Mouse (Mus musculus) erythroblast, embryonic 14.5 days (primary cell): Measurements from ENCODE around the gene Gm42517. TPM values are rescaled to one million over a fixed set of nuclear protein-coding genes. Genes with fewer than 3 reads are reported as not detected.

Experiments
- H3K27me3 ChIP-seq: 2 replicates; pipeline ENCODE4 v1.6.1; 2012; ENCODE audit warnings: inconsistent platforms; ENCODE audit not compliant: control insufficient read depth
- H3K36me3 ChIP-seq: 2 replicates; pipeline ENCODE4 v1.6.1; 2012; ENCODE audit warnings: mild to moderate bottlenecking, inconsistent platforms; ENCODE audit not compliant: control insufficient read depth
- H3K4me1 ChIP-seq: 2 replicates; pipeline ENCODE4 v1.6.1; 2012; ENCODE audit warnings: inconsistent platforms; ENCODE audit not compliant: control insufficient read depth
- H3K4me3 ChIP-seq: replicated peaks from 2 replicates; pipeline ENCODE3; 2012; ENCODE audit warnings: moderate library complexity, mild to moderate bottlenecking, inconsistent platforms
- H3K9me3 ChIP-seq: 2 replicates; pipeline ENCODE4 v1.6.1; 2012; ENCODE audit warnings: low read length, inconsistent platforms, mixed read lengths; ENCODE audit not compliant: control insufficient read depth
- GATA1 ChIP-seq: IDR thresholded peaks from 2 replicates; pipeline ENCODE4 v1.6.1; 2012; ENCODE audit warnings: low read length, inconsistent platforms, mixed read lengths
- TAL1 ChIP-seq: IDR thresholded peaks from 3 replicates; pipeline ENCODE4 v1.6.1; 2012; ENCODE audit warnings: low read length, inconsistent platforms, mixed read lengths
- polyA plus RNA-seq: library from polyadenylated mRNA; stranded (reverse); fragments of >175 nt; gene quantifications from 2 replicates; pipeline ENCODE4 v1.2.3, GENCODE M21; 2012

The Gm42517 gene
- polyA plus RNA-seq, 1 experiment = 0.02 TPM

DNA sequence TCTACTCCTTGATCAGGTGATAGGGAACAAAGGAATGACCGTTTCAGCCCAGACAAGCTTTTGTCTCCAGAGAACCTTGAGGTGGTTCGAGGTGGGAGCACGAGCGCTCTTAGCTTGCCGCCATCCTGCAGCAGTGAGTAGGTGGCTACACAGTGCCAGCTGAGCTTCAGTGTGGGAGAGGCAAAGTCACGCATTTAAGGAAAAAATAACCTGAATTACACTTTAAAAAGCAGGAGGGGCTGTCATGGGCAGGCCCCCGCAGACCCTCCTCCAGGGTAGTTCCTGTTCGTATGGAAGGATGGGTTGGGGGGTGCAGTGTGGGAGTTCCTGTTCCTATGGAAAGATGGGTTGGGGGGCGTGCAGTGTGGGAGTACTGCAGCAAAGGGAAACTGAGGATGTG is 8.2 kb downstream of the Gm42517 start:
- Histone ChIP-seq H3K27me3 (peaks cover 20% of the 10 kb centered on the region), H3K9me3 (peaks cover 3% of the 10 kb centered on the region; the same call in 1 of the 2 replicates), H3K4me3 (no peak overlapping the region), H3K4me1 (no peaks in the 10 kb centered on the region), H3K36me3 (no peaks in the 10 kb centered on the region)
- no peak for TF ChIP-seq GATA1
- TF ChIP-seq TAL1 = no peak

DNA sequence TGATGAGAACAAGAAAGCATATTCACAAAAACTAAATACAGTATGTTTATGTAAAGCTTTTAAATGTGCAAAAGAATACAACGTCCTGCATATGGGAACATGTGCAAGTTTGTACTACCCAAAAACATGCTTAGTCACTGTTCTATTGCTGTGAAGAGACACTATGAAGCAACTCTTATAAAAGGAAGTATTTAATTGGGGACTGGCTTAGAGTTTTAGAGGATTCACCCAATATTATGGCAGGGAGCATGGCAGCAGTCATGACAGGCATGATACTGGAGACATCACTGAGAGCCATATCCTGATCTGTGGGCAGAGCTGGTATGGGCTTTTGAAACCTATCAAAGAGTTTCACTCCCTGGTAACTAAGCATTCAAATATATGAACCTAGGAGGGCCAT is 9.9 kb downstream of the Gm42517 start:
- no peaks in the 10 kb centered on the region for H3K36me3 ChIP-seq
- peaks cover 4% of the 10 kb centered on the region for H3K27me3 ChIP-seq
- peaks cover 2% of the 10 kb centered on the region for H3K4me1 ChIP-seq
- no peak overlapping the region for H3K4me3 ChIP-seq
- TF ChIP-seq TAL1 (no peak), GATA1 (no peak)
- H3K9me3 ChIP-seq = peaks cover 3% of the 10 kb centered on the region; the same call in 1 of the 2 replicates

DNA sequence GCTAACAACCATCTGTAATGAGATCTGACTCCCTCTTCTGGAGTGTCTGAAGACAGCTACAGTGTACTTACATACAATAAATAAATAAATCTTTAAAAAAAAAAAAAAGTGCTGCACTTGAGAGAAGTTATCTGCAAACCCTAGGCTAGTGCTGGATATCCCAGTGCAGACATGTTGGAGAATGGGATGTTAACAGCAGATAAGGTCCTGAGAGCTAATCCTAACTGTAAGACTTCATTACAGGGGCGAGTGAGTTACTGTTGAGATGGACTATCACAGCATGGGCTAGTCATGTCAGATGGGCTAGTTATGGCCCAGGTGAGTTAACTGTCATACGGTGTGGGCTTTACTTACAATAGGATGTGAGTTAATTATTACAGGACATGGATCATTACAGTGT is 13.7 kb downstream of the Gm42517 start:
- TF ChIP-seq TAL1 (no peak), GATA1 (no peak)
- H3K9me3 ChIP-seq = peaks cover 3% of the 10 kb centered on the region; the same call in 1 of the 2 replicates
- peaks cover 16% of the 10 kb centered on the region for H3K36me3 ChIP-seq

DNA sequence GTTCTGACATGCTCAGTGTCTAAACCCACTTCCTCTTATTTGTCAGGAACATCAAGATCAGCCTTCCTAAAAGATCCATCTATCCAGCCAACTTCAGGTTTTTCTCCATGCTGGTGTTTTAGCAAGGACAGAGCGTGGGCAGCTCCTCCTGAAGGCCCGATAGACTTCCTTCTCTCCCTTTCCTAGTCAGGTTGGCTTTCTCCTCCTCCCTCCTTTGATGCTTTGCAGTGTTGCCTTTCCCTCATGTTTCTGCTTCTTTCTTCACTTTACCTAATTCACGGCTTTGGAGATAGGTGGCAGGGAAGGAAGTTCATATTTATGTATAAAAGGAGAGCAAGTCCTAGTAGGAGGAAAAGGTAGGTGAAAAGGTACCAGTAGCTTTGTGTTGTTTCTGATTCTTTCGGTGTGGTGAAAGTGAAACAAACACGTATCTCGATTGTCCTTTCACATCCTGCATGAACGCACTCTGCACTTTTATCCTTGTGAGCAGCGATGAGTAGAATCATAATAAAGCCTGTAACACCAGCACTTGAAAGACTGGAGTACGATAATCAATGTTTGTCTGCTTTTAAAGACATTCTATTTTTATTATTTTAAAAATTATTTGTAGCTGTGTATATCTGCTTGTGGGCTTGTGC is 18.1 kb downstream of the Gm42517 start:
- no peak for TF ChIP-seq GATA1
- TF ChIP-seq TAL1 = no peak
- H3K4me1 ChIP-seq = peaks cover 9% of the 10 kb centered on the region
- no peaks in the 10 kb centered on the region for H3K9me3 ChIP-seq
- peaks cover 48% of the 10 kb centered on the region for H3K36me3 ChIP-seq
- H3K4me3 ChIP-seq = no peak overlapping the region
- no peaks in the 10 kb centered on the region for H3K27me3 ChIP-seq

More for the DNA sequence above, 13.7 kb downstream of the Gm42517 start:
- H3K4me1 ChIP-seq = peaks cover 2% of the 10 kb centered on the region
- H3K4me3 ChIP-seq = no peak overlapping the region
- no peaks in the 10 kb centered on the region for H3K27me3 ChIP-seq

DNA sequence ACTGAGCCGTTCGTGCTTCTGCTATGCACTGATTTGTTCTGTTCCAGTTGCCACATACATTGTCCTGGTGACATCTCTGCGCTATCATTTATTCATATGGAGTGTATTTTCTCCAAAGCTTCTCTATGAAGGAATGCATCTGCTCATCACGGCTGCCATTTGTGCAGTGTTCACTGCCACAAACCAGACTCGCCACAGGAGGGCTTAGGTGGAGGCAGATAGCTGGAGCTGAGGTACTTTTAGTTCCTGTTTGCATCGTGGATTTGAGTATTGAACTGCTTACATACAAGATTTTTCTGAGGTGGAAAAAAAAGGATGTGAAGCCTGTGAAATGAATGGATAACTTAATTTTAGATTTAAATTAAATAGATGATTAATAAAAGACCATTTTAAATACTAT is 19.9 kb downstream of the Gm42517 start:
- TF ChIP-seq GATA1 (no peak), TAL1 (no peak)
- H3K9me3 ChIP-seq = no peaks in the 10 kb centered on the region

DNA sequence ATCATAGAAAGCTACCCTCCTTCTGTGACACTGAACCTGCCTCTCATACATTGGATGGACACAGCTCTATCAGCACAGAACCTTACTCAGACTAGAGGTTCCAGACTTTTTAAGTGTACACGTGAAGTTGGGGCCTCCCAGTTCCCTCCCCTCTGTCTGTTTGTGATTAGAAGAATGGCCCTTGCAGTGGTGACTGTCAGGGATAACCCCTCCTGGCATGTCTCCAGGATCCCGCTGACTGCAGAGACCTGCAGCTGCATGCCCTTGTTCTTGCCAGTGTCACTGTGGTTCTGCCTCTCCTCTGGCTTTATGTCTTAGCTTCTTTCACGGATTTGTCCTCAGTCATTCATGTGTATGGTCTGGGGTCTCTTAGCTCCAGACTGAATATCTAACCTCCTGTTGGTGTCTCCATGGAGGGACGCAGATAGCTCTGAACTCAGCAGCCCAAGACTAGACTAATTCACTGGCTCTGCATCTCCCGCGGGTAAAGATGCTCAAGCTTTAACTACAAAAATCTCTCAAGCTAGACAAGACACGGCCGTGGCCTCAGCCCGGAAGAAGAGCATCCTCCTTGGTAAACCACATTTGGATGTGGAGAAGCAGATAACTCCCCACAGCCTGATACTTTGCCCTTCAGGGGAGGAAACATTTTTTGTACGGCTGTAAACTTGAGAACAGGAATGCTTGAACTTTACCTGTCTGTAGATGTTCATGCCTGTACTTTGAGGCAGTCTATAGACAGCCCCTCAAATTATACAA is 22.2 kb downstream of the Gm42517 start:
- Histone ChIP-seq H3K27me3 (no peaks in the 10 kb centered on the region), H3K36me3 (peaks cover 63% of the 10 kb centered on the region), H3K4me1 (peaks cover 7% of the 10 kb centered on the region), H3K9me3 (no peaks in the 10 kb centered on the region), H3K4me3 (no peak overlapping the region)
- TF ChIP-seq TAL1 (no peak), GATA1 (no peak)

More for the DNA sequence above, 19.9 kb downstream of the Gm42517 start:
- no peak overlapping the region for H3K4me3 ChIP-seq
- H3K27me3 ChIP-seq = no peaks in the 10 kb centered on the region
- peaks cover 63% of the 10 kb centered on the region for H3K36me3 ChIP-seq
- peaks cover 7% of the 10 kb centered on the region for H3K4me1 ChIP-seq

DNA sequence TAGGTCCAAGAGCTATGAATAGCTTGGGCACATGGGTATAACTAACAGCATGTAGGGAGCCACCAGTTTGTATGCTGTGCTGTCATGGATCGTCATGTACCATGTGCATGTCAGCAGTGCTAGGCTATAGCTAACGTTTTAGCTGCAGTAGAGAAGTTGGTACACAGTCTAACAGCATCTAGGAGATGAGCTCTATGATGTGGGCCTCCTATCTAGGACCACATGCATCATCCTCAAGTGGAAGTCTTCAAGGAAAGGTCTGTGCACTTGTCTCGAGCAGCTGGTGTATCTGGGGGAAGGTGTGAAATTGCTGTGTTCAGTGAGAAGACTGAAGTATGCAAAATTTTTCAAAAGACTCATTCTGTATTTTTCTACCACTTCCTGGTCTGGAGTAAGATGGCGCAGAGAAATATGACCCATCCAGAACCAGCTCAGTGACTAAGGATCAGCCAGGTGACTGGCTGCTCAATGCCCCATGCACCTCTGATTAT is 24.0 kb downstream of the Gm42517 start:
- Histone ChIP-seq H3K9me3 (no peaks in the 10 kb centered on the region), H3K27me3 (no peaks in the 10 kb centered on the region), H3K4me3 (no peak overlapping the region), H3K4me1 (peaks cover 7% of the 10 kb centered on the region), H3K36me3 (peaks cover 65% of the 10 kb centered on the region)
- no peak for TF ChIP-seq GATA1
- no peak for TF ChIP-seq TAL1

DNA sequence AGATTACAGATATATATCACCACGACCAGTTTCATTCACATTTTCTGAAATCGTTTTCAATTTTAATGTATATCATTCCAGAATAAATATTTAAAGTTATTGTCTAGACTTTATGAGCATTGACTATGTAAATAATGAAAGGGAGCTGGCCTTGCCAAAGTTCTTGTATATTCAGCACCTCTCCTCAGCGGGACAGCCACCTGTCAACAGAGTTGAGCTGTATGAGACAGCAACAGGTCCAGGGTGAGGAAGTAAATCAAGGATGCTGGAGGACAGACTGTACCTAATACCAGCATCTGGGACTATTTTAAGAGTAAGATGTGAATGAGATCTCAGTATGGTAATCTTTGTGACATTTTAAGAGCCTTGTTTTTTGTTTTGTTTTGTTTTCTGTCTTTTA is 29.7 kb downstream of the Gm42517 start:
- peaks cover 59% of the 10 kb centered on the region for H3K36me3 ChIP-seq
- H3K27me3 ChIP-seq = no peaks in the 10 kb centered on the region
- TF ChIP-seq TAL1 (no peak), GATA1 (no peak)
- no peaks in the 10 kb centered on the region for H3K9me3 ChIP-seq
- H3K4me3 ChIP-seq = no peak overlapping the region
- peaks cover 11% of the 10 kb centered on the region for H3K4me1 ChIP-seq

DNA sequence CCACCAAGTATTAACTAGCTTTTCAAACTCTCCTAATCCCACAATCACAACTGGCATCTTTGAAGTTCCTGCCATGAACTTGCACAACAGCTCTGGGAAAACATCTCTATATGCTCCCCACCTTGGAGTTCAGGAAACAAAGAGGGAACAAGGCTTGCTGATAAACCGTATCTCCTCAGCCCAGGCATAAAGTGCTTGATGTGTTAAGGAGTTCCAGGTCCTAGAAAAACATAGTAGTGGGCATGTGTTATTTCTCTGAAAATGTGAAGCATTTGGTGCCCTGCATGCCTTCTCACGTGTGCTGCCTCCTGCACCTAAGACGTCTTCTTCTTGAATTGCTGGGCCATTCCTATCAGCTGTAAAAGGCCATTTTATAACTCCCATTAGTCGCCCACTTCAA is 30.3 kb downstream of the Gm42517 start:
- H3K4me3 ChIP-seq = no peak overlapping the region
- no peaks in the 10 kb centered on the region for H3K27me3 ChIP-seq
- H3K36me3 ChIP-seq = peaks cover 66% of the 10 kb centered on the region
- no peak for TF ChIP-seq TAL1
- TF ChIP-seq GATA1 = no peak
- H3K9me3 ChIP-seq = no peaks in the 10 kb centered on the region
- H3K4me1 ChIP-seq = peaks cover 11% of the 10 kb centered on the region
